Mouse (Mus musculus) gastrocnemius, adult 8-10 months (tissue): Measurements from ENCODE around the gene Gm4969. TPM values are rescaled to one million over a fixed set of nuclear protein-coding genes. Genes with fewer than 3 reads are reported as not detected.

ENCODE experiments used
- DNase-seq, 2 experiments: peaks; one replicate each; pipeline ENCODE4 v3.0.0; 2022; ENCODE audit warnings: low spot score in 2 of 2
- total RNA-seq, 4 experiments: library from RNA; stranded (reverse); gene quantifications; 2 replicates each; pipeline ENCODE4 v1.2.4; 2022

The Gm4969 gene
- total RNA-seq, 4 experiments from 2014 or later: not detected

GRCm38 (mm10) chr7:19093537-19094385, 24.4 kb downstream of the Gm4969 start:
- peak; percentile 86 to 91 for DNase-seq

GRCm38 (mm10) chr7:19093174-19093521, 25.0 kb downstream of the Gm4969 start:
- DNase-seq: peak; percentile 84 to 85

- DNase-seq: no peak
Measured at GRCm38 (mm10) chr7:19092381-19093173, 25.6 kb downstream of the Gm4969 start.

GRCm38 (mm10) chr7:19091913-19092312, 26.3 kb downstream of the Gm4969 start:
- no peak for DNase-seq

GRCm38 (mm10) chr7:19088813-19089212, 29.4 kb downstream of the Gm4969 start:
- DNase-seq: peak; percentile 50 to 71

- DNase-seq: no peak
Measured at GRCm38 (mm10) chr7:19086760-19087159, 31.4 kb downstream of the Gm4969 start.

GRCm38 (mm10) chr7:19086042-19086441, 32.1 kb downstream of the Gm4969 start:
- no peak for DNase-seq

- DNase-seq: no peak
Measured at GRCm38 (mm10) chr7:19085495-19085894, 32.7 kb downstream of the Gm4969 start.

GRCm38 (mm10) chr7:19084921-19085473, 33.2 kb downstream of the Gm4969 start:
- no peak for DNase-seq

- peak; percentile 69 to 81 for DNase-seq
Measured at GRCm38 (mm10) chr7:19084277-19084771, 33.8 kb downstream of the Gm4969 start.

GRCm38 (mm10) chr7:19083701-19084100, 34.5 kb downstream of the Gm4969 start, which contains the start of gene Dmpk:
Gene Dmpk (plus strand): TSS chr7:19083849.
- DNase-seq: peak; percentile 39 to 54

GRCm38 (mm10) chr7:19083096-19083495, 35.1 kb downstream of the Gm4969 start:
- peak; percentile 86 to 93 for DNase-seq

- DNase-seq: no peak
Measured at GRCm38 (mm10) chr7:19082171-19082570, 36.0 kb downstream of the Gm4969 start.

- DNase-seq: no peak
Measured at GRCm38 (mm10) chr7:19080451-19080950, 37.7 kb downstream of the Gm4969 start.

- DNase-seq: no peak
Measured at GRCm38 (mm10) chr7:19078732-19079131, 39.4 kb downstream of the Gm4969 start.

- DNase-seq: no peak
Measured at GRCm38 (mm10) chr7:19077761-19078160, 40.4 kb downstream of the Gm4969 start.

- DNase-seq: no peak
Measured at GRCm38 (mm10) chr7:19076586-19076991, 41.6 kb downstream of the Gm4969 start.

GRCm38 (mm10) chr7:19075723-19076585, 42.2 kb downstream of the Gm4969 start, which contains the start of gene Dmwd:
Gene Dmwd (plus strand): TSS chr7:19076227.
- peak; percentile 82 to 92 for DNase-seq

- DNase-seq: no peak
Measured at GRCm38 (mm10) chr7:19075231-19075630, 42.9 kb downstream of the Gm4969 start.

GRCm38 (mm10) chr7:19074494-19074893, 43.7 kb downstream of the Gm4969 start:
- DNase-seq: no peak

GRCm38 (mm10) chr7:19073504-19073903, 44.7 kb downstream of the Gm4969 start:
- DNase-seq: no peak
